Mouse (Mus musculus) c-Kit-positive CD71-positive TER-119-positive erythroid progenitor cells, embryonic 14.5 days (primary cell): Measurements from ENCODE around the gene Speer1.
"Not testable (repeated sequence)": the region's sequence is repeated elsewhere in the genome, so short reads cannot be mapped to it uniquely, and the experiment has no call there.

Experiments used
- DNase-seq: peaks from one replicate; pipeline ENCODE4 v3.0.0-alpha.2; 2013; ENCODE audit warnings: low spot score

Speer1 gene

GRCm38 (mm10) chr5:11341216-11341615 is at the start of gene Speer1:
Speer1 (plus strand) TSS chr5:11341516.
- not testable (repeated sequence) for DNase-seq
